Mouse (Mus musculus) embryo, embryonic 10 days (tissue): ENCODE data around the gene Dtx4.
A peak's percentile ranks its signal among the peaks of the same experiment; 100 is the strongest.

Experiments used
- DNase-seq: peaks from one replicate; pipeline ENCODE4 v3.0.0-alpha.2; 2015; ENCODE audit warnings: low spot score

Dtx4 gene

GRCm38 (mm10) chr19:12494187-12494458 is 7.1 kb downstream of the Dtx4 start:
- DNase-seq, result no peak

GRCm38 (mm10) chr19:12493453-12494186 is 7.6 kb downstream of the Dtx4 start:
- peak; percentile 69 for DNase-seq

GRCm38 (mm10) chr19:12491636-12492035 is 9.6 kb downstream of the Dtx4 start:
- DNase-seq, result no peak

- peak; percentile 63 for DNase-seq
Measured at GRCm38 (mm10) chr19:12489675-12490570, 11.3 kb downstream of the Dtx4 start.

GRCm38 (mm10) chr19:12488969-12489674 is 12.1 kb downstream of the Dtx4 start:
- DNase-seq, result peak; percentile 91

GRCm38 (mm10) chr19:12488205-12488966 is 12.9 kb downstream of the Dtx4 start:
- DNase-seq, result peak; percentile 64

- DNase-seq, result no peak
Measured at GRCm38 (mm10) chr19:12487511-12488204, 13.6 kb downstream of the Dtx4 start.

GRCm38 (mm10) chr19:12486875-12487274 is 14.4 kb downstream of the Dtx4 start:
- no peak for DNase-seq

GRCm38 (mm10) chr19:12485631-12486030 is 15.6 kb downstream of the Dtx4 start:
- no peak for DNase-seq

- DNase-seq, result no peak
Measured at GRCm38 (mm10) chr19:12485223-12485622, 16.0 kb downstream of the Dtx4 start.

GRCm38 (mm10) chr19:12484210-12484609 is 17.0 kb downstream of the Dtx4 start:
- DNase-seq, result no peak

GRCm38 (mm10) chr19:12483782-12484181 is 17.5 kb downstream of the Dtx4 start:
- no peak for DNase-seq

- no peak for DNase-seq
Measured at GRCm38 (mm10) chr19:12478369-12478768, 22.9 kb downstream of the Dtx4 start.

GRCm38 (mm10) chr19:12476721-12477270 is 24.5 kb downstream of the Dtx4 start:
- no peak for DNase-seq

GRCm38 (mm10) chr19:12475380-12476250 is 25.6 kb downstream of the Dtx4 start:
- DNase-seq, result no peak

GRCm38 (mm10) chr19:12473951-12474350 is 27.3 kb downstream of the Dtx4 start:
- no peak for DNase-seq

GRCm38 (mm10) chr19:12473201-12473641 is 28.0 kb downstream of the Dtx4 start:
- no peak for DNase-seq

GRCm38 (mm10) chr19:12472381-12472976 is 28.8 kb downstream of the Dtx4 start:
- no peak for DNase-seq

- no peak for DNase-seq
Measured at GRCm38 (mm10) chr19:12471866-12472265, 29.4 kb downstream of the Dtx4 start.

- peak; percentile 68 for DNase-seq
Measured at GRCm38 (mm10) chr19:12467436-12467835, 33.8 kb downstream of the Dtx4 start.
